Mouse (Mus musculus) megakaryocyte, embryonic 14.5 days (primary cell): Measurements from ENCODE around the gene Cmas. TPM values are rescaled to one million over a fixed set of nuclear protein-coding genes. Genes with fewer than 3 reads are reported as not detected.
A peak's percentile ranks its signal among the peaks of the same experiment; 100 is the strongest.

Experiments used
- H3K27me3 ChIP-seq: replicated peaks from 2 replicates; pipeline ENCODE3; 2012; ENCODE audit warnings: inconsistent platforms
- H3K36me3 ChIP-seq: replicated peaks from 2 replicates; pipeline ENCODE3; 2012; ENCODE audit warnings: low read length, inconsistent platforms, mixed read lengths
- H3K4me1 ChIP-seq: 2 replicates; pipeline ENCODE4 v1.6.1; 2012; ENCODE audit warnings: inconsistent platforms
- H3K4me3 ChIP-seq: replicated peaks from 2 replicates; pipeline ENCODE3; 2012; ENCODE audit warnings: moderate library complexity, mild to moderate bottlenecking, inconsistent platforms
- H3K9me3 ChIP-seq: 2 replicates; pipeline ENCODE4 v1.6.1; 2012; ENCODE audit warnings: inconsistent platforms
- FLI1 ChIP-seq: IDR thresholded peaks from 2 replicates; pipeline ENCODE4 v1.6.1; 2012; ENCODE audit warnings: low read length, inconsistent platforms, mixed read lengths
- GATA1 ChIP-seq: IDR thresholded peaks from 3 replicates; pipeline ENCODE4 v1.6.1; 2012; ENCODE audit warnings: mixed read lengths, low read length, inconsistent platforms, borderline replicate concordance
- polyA plus RNA-seq: library from polyadenylated mRNA; stranded (reverse); fragments of >175 nt; gene quantifications from 2 replicates; pipeline ENCODE4 v1.2.3, GENCODE M21; 2012; ENCODE audit warnings: low replicate concordance; ENCODE audit not compliant: insufficient read depth

Gene Cmas
- polyA plus RNA-seq, 1 experiment = 176 TPM

DNA sequence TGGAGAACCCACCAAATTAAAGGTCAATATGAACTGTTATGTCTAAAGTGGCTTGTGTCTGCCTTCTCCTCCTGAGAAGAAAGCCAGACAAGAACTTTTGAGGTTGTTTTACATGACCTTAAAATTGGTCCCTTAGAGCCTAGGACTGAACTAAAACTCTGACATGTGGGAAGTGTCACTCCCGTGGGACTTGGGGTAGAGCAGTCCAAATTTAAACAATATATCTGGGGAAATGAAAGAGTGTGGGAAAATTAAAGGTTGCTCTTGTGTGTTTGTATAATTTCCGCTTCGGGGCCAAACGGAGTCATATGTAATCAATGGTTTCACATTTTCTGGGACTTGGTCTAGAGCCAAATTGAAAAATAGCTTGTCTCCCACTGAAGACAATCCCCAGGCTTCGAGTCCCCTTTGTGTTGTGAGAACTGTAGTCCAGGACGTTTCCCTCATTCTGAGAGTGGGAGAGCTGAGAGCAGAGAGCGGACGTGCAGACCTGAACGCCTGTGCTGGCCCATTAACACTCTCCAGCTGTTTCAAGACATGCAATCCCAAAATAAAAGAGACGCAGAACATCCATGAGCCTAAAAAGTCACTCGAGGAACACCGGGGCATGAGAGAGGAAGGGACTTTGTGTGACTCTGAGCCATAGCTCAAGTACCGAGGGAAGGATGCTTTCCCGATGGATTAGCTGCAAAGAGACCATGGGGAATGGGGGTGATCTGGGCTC lies 23.8 kb upstream of the Cmas start:
- no peak for TF ChIP-seq FLI1
- no peak for TF ChIP-seq GATA1
- H3K27me3 ChIP-seq = peaks cover 12% of the 10 kb centered on the region
- no peak overlapping the region for H3K4me3 ChIP-seq
- H3K36me3 ChIP-seq = no peaks in the 10 kb centered on the region
- peaks cover 12% of the 10 kb centered on the region; the same call in 1 of the 2 replicates for H3K4me1 ChIP-seq
- H3K9me3 ChIP-seq = no peaks in the 10 kb centered on the region

DNA sequence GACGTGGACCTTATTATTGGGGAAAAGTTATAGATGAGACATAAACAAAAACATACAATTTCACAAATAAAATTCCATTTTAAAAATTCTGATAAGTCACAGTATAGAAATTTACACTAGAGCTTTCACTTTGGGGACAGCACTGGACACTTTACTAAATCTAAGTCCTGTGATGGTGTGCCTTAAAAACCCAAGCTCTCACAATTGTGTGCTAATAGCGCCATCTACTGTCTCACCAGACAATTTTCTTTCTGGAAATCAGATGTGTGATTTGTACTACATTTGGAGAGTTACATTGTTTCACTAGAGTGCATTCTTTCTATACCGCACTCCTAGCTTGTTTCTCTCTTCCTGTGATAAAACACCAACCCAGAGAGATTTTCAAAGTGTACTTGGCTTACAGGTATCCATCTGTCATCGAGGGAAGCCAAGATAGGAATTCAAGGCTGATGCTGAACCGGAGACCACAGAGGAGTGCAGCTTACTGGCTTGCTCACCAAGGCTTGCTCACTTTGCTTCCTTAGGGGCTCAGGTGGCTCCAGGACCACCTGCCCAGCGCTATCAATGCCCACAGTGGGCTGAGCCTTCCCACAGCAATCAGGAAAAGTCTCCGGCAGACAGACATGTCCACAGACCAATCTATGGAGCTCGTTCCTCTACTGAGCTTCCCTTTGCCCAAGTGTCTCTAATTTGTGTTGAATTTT lies 21.0 kb upstream of the Cmas start:
- no peaks in the 10 kb centered on the region for H3K36me3 ChIP-seq
- peaks cover 6% of the 10 kb centered on the region for H3K9me3 ChIP-seq
- peaks cover 12% of the 10 kb centered on the region; the same call in 1 of the 2 replicates for H3K4me1 ChIP-seq
- no peak for TF ChIP-seq FLI1
- TF ChIP-seq GATA1 = no peak
- peaks cover 10% of the 10 kb centered on the region for H3K27me3 ChIP-seq
- no peak overlapping the region for H3K4me3 ChIP-seq

DNA sequence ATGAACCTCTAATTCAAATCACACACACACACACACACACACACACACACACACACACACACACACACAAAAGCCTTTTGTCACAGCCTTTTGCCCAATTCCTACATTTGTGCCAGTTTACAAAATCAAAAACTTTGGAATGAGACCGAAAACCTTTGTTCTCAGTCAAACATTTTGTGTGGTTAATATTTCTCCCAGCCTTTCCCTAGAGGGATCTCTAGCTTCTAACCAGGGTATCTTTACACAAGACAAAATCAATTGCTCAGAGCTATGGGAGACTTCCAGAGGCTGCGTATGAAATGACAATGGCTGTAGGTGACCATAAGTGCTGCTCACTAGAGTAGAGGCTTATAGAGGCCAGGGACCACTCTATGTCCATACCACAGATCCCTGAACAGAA lies 18.3 kb upstream of the Cmas start:
- H3K4me3 ChIP-seq = no peak overlapping the region
- no peaks in the 10 kb centered on the region for H3K36me3 ChIP-seq
- peaks cover 6% of the 10 kb centered on the region for H3K9me3 ChIP-seq
- peaks cover 12% of the 10 kb centered on the region; the same call in 1 of the 2 replicates for H3K4me1 ChIP-seq
- no peak for TF ChIP-seq FLI1
- TF ChIP-seq GATA1 = no peak
- peaks cover 5% of the 10 kb centered on the region for H3K27me3 ChIP-seq

DNA sequence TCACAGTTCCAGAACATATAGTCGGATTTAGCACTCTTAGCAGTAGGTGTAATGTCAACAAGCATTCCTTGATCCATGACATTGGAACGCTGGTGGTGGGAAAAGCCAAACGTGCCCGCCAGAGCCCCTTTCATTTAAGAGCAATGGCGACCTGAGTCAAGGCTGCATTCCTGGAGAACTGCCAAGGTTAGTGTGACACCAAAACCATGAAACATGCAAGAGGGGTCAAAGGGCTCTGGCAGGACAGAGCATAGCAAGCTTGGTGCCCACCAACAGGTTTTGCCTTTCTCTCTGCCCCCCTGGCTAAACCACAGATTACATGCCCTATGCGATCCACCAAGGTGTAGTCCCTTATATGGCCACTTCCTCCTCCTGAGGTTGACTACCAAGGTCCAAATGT lies 17.8 kb upstream of the Cmas start:
- TF ChIP-seq FLI1 (no peak), GATA1 (no peak)
- Histone ChIP-seq H3K36me3 (no peaks in the 10 kb centered on the region), H3K4me1 (peaks cover 12% of the 10 kb centered on the region; the same call in 1 of the 2 replicates), H3K9me3 (peaks cover 6% of the 10 kb centered on the region), H3K4me3 (no peak overlapping the region), H3K27me3 (peaks cover 5% of the 10 kb centered on the region)

DNA sequence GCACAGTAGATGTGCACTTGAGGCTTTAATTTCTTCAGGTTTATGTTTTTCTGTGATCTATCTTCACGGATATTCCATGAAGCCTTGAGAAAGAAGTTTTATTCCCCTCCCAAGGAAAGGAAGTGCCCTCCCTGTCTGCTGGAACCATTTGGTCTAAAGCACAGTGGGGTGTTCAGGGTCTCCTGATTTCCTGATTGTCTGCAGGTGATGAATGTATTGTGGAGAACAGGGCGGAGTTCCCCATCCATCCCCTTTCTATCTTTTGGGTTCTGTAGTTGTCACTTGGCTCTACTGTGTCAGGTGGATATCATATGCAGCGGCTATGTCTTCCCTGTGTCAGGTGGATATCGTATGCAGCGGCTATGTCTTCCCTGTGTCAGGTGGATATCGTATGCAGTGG lies 14.7 kb upstream of the Cmas start:
- H3K27me3 ChIP-seq = peaks cover 5% of the 10 kb centered on the region
- no peaks in the 10 kb centered on the region for H3K36me3 ChIP-seq
- H3K9me3 ChIP-seq = peaks cover 12% of the 10 kb centered on the region
- no peak overlapping the region for H3K4me3 ChIP-seq
- H3K4me1 ChIP-seq = peaks cover 12% of the 10 kb centered on the region
- TF ChIP-seq GATA1 (no peak), FLI1 (no peak)

DNA sequence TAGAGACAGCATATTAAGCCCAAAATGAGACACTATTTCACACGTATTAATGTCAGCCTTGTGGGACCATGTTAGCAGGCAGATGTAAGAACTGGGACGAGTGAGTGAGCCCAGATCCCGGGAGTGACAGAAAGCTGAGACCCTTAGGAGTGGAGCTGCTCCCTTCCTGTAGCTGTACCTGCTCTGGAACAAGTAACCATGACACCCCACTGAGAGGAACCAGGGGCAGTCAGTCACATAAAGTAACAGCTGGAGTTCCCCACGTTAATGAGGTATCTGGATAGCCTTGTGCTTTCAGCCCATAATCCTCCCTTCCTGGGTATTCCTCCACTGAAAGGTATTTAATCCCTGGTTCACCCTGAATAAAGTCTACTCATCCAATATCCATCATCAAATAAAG lies 13.3 kb upstream of the Cmas start:
- Histone ChIP-seq H3K9me3 (peaks cover 12% of the 10 kb centered on the region), H3K4me3 (no peak overlapping the region)
- TF ChIP-seq GATA1 (no peak), FLI1 (no peak)

DNA sequence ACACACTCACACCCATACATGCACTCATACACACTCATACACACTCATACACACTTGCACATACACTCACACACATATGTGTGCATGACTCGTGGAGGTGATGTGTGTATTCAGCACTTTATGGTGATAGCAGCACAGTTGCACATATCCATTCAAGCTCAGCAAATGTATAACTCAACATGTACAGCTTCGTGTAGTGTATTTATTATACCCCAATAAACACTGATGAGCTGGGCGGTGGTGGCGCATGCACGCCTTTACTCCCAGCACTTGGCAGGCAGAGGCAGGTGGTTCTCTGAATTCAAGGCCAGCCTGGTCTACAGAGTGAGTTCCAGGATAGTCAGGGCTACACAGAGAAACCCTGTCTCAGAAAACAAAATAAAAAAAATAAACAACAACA lies 11.0 kb upstream of the Cmas start:
- H3K36me3 ChIP-seq = no peaks in the 10 kb centered on the region
- TF ChIP-seq FLI1 (no peak), GATA1 (no peak)
- H3K9me3 ChIP-seq = peaks cover 5% of the 10 kb centered on the region
- peaks cover under 1% of the 10 kb centered on the region for H3K27me3 ChIP-seq
- H3K4me3 ChIP-seq = peak overlapping the region; percentile 76
- H3K4me1 ChIP-seq = peaks cover 22% of the 10 kb centered on the region

More for the DNA sequence above, 13.3 kb upstream of the Cmas start:
- H3K4me1 ChIP-seq = peaks cover 19% of the 10 kb centered on the region
- no peaks in the 10 kb centered on the region for H3K36me3 ChIP-seq
- peaks cover 5% of the 10 kb centered on the region for H3K27me3 ChIP-seq

DNA sequence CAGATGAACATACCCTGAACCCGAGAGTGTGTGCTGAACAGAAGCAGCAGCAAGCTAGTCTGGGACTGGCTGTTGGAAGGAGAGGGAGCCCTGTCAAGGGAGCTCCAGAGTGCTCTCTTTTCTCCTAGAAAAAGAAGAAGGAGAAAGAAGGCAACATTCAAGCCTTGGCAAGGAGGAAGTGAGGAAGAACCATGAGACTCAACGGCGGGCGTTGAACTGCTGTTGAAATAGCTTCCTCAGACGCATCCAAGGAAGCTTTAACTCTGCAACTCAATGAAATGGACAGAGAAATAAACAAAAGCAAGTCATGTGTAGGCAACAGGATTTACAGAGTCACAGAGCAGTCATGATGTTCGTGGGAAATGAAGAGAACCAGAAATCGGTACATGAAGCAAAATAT lies 9.7 kb upstream of the Cmas start:
- TF ChIP-seq GATA1 (no peak), FLI1 (no peak)
- peaks cover 5% of the 10 kb centered on the region for H3K9me3 ChIP-seq
- no peaks in the 10 kb centered on the region for H3K36me3 ChIP-seq
- H3K4me1 ChIP-seq = peaks cover 33% of the 10 kb centered on the region
- no peak overlapping the region for H3K4me3 ChIP-seq
- H3K27me3 ChIP-seq = no peaks in the 10 kb centered on the region

DNA sequence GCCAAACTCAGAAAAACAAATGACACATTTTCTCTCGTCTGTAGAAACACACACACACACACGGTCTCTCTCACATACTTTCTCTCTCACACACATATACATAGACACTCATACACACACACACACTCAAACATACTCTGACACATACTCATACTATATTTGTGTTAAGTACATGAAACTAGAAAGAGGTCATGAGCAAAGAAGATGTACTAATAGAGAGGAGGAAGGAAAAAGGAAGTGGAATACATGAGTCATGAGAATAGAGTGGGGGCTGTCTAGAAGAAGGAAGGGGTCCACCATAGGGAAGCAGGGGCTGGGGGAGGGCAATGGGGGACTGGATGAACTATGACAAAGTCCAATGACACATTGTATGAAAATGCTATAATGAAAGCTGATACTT lies 9.3 kb upstream of the Cmas start:
- Histone ChIP-seq H3K27me3 (no peaks in the 10 kb centered on the region), H3K4me3 (no peak overlapping the region), H3K36me3 (no peaks in the 10 kb centered on the region), H3K4me1 (peaks cover 37% of the 10 kb centered on the region), H3K9me3 (peaks cover 5% of the 10 kb centered on the region)
- TF ChIP-seq GATA1 (no peak), FLI1 (no peak)

DNA sequence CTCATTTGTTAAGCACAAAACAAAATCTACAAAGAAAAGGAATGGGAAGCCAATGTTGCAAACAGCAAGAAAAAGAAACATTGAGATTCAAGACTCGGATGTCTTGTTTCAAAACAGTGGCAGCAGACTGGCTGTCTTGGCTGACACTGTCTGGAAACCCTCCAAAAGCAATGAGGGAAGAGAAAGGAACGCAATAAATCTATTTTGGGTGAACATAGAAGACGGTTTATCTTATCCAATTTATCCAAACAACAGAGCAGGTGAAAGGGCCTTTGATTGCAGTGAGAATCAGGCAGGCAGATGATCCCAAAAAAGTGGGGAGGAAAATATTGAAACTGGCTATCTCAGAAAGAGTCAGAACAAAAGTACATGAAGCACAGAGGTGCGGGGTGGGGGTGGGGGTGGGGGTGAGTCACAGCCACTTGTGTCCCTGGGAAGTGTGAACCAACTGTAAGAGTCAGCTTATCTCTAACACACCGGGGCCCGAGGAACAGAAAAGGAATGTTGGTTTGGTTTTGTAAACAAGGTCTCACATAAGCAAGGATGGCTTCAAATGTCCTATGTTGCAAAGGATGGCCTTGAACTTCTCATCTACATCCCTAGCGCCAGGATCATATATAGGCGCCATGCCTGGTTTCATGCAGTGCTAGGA lies 8.3 kb upstream of the Cmas start:
- Histone ChIP-seq H3K36me3 (no peaks in the 10 kb centered on the region), H3K27me3 (no peaks in the 10 kb centered on the region), H3K4me1 (peaks cover 47% of the 10 kb centered on the region), H3K4me3 (no peak overlapping the region), H3K9me3 (peaks cover 5% of the 10 kb centered on the region)
- TF ChIP-seq FLI1 (no peak), GATA1 (no peak)
